Mouse (Mus musculus): ENCODE data around the gene Smchd1.
"Not testable (repeated sequence)": the region's sequence is repeated elsewhere in the genome, so short reads cannot be mapped to it uniquely, and the experiment has no call there.

Smchd1 gene

DNA sequence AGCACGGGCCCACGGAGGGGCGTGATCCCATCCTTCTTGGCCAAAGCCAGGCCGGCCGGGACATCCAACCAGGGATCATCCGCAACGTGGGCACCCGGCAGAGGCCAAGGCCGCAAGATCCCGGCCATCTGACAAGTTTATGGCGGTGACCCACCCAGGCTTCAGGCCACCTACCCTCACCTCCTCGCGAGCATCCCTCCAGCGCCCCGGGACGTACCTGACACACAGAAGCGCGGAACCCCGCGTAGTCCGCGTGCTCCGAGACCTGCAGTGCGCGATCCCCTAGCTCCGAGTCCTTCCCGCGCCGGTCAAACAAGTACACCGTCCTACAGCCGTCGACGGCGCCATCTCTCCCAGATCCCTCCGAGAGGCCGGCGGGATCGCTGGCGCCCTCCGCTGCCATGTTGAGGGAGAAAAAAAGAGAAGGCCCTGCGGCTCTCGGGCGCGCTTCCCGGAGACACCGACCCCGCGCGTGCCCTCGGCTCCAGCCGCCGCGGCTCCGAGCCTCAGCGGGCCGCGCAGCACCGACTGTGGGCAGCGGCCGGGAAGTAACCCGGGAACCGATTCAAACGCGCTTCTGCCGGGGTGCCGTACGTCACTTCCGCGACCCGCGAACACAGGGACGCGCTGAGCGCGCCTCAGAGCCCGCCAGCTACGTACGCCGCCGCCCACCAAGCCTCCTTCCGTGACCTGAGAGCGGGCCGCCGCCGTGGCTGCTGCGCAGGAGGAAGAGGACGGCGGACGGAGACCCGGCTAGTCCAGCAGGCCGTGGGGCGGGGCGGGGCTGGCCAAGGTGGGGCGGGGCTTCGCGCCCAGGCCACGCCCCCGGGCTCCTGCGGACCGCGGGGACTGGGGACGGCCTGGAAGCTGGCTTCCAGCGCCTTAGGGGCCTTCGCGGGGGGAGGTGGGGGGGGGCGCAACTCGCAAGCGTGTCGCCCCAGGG is at the start of gene Smchd1:
Gene Smchd1 (minus strand): TSS at position 582 of the 943 bp plus-strand sequence.
- DNase-seq (ENCODE audit: low spot score in 2 of 2) = peak; percentile 95 to 96

DNA sequence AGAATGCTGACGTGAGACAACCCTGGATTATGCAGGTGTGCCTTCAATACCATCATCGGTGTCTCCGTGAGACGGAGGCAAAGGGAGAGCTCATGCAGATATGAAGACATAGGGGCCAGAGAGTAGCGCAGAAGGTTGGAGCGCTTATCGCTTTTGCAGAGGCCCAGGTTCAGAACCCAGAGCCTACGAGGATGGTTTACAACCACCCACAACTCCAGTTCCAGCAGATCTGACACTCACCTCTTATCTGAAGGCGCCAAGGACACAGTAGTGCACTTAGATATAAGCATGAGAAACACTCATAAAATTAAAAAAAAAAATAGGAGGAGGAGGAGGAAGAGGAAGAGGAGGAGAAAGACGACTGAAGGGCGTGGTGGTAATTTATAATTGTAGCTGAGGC is 35.2 kb upstream of the Smchd1 start:
- no peak for DNase-seq (ENCODE audit: low spot score in 2 of 2)

DNA sequence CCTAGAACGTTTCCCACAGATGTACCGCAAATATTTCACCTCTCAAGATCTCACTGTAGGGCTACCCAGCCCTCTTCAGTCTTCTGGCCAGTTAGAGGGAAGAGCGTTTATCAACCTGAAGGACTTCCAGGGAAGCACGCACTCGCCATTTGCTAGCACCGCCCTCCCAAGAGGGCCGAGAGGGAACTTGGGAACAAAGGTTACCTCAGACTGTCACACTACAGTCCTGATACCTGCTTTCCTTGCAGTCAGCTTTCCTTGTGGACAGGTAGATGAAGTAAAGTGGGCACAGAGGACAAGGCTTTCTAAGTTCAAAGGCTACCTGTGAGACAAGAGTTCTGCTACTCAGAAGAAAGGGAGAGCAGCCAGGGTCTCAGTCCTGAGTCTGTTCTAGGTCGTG is 31.7 kb upstream of the Smchd1 start:
- no peak for DNase-seq (ENCODE audit: low spot score in 2 of 2)

- DNase-seq (ENCODE audit: low spot score in 2 of 2) = no peak
Observed at GRCm38 (mm10) chr17:71495784-71496183, 20.6 kb upstream of the Smchd1 start.

GRCm38 (mm10) chr17:71491332-71491686 is 16.2 kb upstream of the Smchd1 start:
- no peak for DNase-seq (ENCODE audit: low spot score in 2 of 2)

- DNase-seq (ENCODE audit: low spot score in 2 of 2) = no peak
Observed at GRCm38 (mm10) chr17:71490666-71491331, 15.7 kb upstream of the Smchd1 start.

- no peak for DNase-seq (ENCODE audit: low spot score in 2 of 2)
Observed at GRCm38 (mm10) chr17:71489703-71490461, 14.7 kb upstream of the Smchd1 start.

GRCm38 (mm10) chr17:71486231-71486851 is 11.2 kb upstream of the Smchd1 start:
- no peak for DNase-seq (ENCODE audit: low spot score in 2 of 2)

GRCm38 (mm10) chr17:71485791-71486230 is 10.7 kb upstream of the Smchd1 start:
- no peak for DNase-seq (ENCODE audit: low spot score in 2 of 2)

DNA sequence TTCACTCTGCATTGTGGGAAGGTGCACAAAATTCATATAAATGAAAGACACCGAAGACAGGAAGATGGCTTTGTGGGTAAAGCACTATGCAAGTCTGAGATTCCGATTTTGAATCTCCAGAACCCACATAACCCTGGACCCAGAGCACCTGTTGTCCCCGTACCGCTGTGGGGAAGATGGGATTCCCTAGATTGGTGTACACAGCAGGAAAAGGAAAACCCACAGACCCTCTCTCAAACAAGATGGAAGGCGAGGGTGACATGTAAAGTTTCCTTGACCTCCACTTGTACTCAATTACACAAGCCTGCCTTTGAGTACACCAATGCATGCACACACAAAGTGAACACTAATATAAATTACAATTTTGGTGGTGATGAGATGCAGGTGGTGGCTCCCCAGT is 9.6 kb upstream of the Smchd1 start:
- DNase-seq (ENCODE audit: low spot score in 2 of 2) = no peak

DNA sequence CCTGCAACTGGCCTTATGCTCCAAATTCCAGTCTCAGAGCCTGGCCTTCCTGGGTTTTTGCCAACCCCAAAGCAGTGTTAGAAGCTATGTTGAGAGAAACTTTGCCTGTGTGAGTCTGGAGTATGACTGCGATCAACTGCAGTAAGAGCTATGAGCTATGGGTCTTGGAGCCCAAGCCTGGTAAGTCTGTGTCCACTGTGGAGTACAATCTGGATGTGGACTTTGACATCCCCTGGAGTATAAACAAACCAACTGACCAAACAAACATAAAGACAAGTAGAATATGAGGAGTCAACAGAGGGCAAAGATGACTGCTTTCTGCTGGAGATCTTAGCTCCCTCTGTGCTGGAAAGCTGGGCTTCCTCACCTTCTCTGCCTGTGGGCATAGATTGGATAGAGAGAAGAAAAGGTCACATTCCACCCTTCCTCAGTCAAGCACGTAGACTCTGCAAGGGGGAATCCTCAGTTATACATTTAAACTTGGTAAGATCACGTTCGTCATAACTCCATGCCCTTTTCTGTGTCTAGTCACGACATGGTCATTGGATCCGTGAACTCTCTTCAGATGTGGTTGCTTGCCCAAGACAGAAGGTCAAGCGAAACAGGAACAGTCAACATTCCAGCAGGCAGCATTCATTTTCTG is 8.4 kb upstream of the Smchd1 start:
- no peak for DNase-seq (ENCODE audit: low spot score in 2 of 2)

DNA sequence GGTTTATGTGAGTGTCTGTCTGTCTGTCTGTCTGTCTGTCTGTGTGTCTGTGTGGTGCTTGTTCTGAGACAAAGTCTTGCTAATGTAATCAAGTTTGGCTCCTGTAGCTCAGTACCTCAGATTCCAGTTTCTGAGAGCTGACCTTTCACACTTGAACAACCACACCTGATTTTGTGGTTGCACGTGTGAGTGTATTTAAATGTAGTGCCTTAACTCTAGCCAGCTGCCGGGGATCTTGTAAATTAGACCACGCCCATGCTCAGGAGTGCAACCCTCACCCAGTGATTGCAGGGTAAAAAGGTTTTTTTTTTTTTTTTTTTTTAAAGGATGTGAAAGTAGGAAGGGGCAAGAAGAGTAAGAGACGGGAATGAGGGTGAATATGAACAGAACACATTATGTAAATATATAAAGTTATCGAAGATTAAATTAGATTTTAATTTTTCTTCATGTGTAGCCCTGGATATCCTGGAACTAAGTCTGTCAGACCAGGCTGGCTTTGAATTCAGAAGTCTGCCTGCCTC is 4.3 kb upstream of the Smchd1 start:
- no peak for DNase-seq (ENCODE audit: low spot score in 2 of 2)

DNA sequence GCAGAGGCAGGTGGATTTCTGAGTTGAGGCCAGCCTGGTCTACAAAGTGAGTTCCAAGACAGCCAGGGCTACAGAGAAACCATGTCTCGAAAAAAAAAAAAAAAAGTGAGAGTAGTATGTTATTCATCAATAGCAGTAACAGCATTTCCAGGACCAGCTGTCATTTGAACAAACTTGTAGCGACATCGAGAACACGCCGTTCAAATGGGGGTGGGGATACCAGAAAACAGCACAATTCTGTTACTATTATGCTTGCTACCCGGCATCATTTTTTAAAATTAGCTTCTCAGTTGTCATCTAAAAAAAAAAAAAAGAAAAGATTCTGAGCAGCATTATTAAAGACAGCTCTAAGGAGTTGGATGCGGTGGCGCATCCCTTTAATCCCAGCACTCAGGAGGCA is 2.3 kb upstream of the Smchd1 start:
- no peak for DNase-seq (ENCODE audit: low spot score in 2 of 2)

DNA sequence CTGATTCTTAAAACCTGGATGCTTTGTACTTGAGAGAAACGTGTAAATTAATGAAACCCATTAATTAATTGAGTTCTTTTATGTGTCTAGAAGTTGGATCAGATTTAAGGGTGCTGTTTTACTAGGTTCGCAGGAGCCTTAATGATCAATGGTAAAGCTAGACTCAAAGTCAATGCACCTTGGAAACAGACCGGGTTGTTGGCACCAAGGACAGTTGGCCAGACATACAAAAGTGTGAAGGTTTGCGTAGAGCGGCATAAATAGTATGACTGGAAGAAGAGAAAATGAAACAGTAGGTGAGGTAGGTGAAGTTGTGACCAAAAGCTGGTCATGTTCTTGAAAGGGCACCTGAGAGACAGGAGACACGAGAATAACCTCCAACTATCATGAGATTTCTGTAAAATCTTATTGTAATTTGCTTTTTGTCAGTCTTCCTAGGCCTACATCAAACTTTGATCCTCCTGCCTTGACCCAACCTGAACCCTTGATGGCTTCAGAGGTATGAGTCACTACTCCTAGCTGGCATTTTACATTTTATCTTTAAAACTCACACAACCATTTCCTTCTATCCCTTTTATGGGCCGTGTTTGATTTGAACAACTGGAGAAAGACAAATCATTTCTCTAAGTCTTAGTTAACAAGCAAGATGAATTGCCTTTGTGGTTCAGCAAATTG is 1.3 kb upstream of the Smchd1 start:
- DNase-seq (ENCODE audit: low spot score in 2 of 2) = no peak

DNA sequence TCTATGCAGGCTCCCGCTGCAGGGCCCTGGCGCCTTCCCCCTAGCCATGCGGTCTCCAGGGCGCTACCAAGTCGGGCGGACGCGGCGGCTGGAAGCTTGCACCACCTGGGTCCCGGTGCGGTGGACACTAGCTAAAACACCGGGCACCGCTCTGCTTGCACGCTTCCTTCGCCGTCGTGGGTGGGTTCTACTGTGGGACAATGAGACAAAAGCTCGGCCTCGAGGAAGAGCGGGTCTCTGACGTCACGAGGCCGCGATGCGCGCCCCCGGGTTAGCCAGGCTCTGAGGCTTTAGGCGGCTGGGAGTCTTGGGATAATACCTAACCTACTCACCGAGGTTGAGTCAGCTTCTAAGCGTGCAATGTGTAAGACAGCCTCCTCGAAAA is 554 bp upstream of the Smchd1 start:
- DNase-seq (ENCODE audit: low spot score in 2 of 2) = peak; percentile 76 to 81

DNA sequence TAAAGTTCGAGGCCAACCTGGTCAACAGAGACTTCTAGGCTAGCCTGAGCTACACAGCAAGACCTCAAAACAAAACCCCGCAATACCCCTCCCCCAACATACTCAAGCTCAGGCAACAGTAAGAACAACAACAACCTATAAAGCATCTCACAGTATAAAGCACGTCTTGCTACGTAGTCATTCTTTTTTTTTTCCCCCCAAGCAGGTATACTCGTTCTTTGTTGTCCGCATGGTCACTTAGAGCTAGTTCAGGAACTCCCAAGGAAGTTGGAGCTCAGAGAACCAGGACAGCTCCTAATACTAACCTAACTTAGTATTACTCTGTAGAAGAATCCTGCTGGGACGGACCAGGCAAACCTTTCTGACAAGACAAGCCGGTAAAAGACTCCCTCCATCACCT is 1.0 kb downstream of the Smchd1 start:
- no peak for DNase-seq (ENCODE audit: low spot score in 2 of 2)

- DNase-seq (ENCODE audit: low spot score in 2 of 2) = no peak
Observed at GRCm38 (mm10) chr17:71471261-71471660, 3.9 kb downstream of the Smchd1 start.

GRCm38 (mm10) chr17:71460312-71460711 is 14.8 kb downstream of the Smchd1 start:
- DNase-seq (ENCODE audit: low spot score in 2 of 2) = no peak

DNA sequence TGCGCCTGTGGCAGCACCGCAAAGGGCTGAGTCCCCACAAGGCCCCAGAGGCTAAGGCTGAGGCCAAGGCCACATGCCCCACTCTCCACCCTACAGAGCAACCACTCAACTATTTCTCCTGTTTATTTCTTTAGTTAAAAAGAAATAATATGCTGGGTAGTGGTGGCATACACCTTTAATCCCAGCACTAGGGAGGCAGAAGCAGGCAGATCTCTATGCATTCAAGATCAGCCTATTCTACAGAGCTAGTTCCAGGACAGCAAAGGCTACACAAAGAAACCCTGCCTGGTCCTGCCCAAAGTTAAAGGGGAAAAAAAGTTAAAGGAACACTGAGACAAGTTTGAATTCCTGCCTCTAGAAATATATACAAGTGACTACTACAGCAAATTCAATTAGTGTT is 15.3 kb downstream of the Smchd1 start, which contains the start of gene Gm4707:
Gene Gm4707 (minus strand): TSS at position 101 of the 400 bp plus-strand sequence.
- no peak for DNase-seq (ENCODE audit: low spot score in 2 of 2)

DNA sequence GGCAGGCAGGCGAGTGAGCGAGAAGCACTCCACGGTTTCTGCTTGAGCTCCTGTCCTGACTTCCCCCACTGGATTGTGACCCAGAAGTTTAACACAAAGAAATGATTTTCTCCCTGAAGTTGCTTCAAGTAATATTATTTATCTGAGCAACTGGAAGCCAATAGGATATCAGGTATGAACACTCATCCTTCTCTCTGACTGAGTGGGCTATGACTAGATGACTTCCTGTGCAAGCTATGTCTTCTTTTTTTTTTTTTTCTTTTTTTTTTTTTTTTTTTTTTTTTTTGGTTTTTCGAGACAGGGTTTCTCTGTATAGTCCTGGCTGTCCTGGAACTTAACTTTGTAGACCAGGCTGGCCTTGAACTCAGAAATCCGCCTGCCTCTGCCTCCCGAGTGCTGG is 17.8 kb downstream of the Smchd1 start:
- DNase-seq (ENCODE audit: low spot score in 2 of 2) = not testable (repeated sequence)
